Mouse (Mus musculus) embryonic facial prominence, embryonic 13.5 days (tissue): ENCODE data around the gene Fer1l4. TPM values are rescaled to one million over a fixed set of nuclear protein-coding genes. Genes with fewer than 3 reads are reported as not detected.
A peak's percentile ranks its signal among the peaks of the same experiment; 100 is the strongest.

ENCODE experiments used
- ATAC-seq: fragments of 200-750 bp; cut with Nextera tagmentation; 2 replicates; pipeline ENCODE4 v1.8.0; 2017; ENCODE audit warnings: low read depth; ENCODE audit not compliant: insufficient number of reproducible peaks, insufficient read depth, low FRiP score, low TSS enrichment
- H3K27ac ChIP-seq: fragments of 300-500 bp; sonication (generic); 2 replicates; pipeline ENCODE4 v1.5.1; 2015; ENCODE audit warnings: moderate library complexity, mild to moderate bottlenecking, inconsistent platforms
- H3K27me3 ChIP-seq: fragments of 300-500 bp; sonication (generic); 2 replicates; pipeline ENCODE4 v1.6.1; 2015; ENCODE audit warnings: mild to moderate bottlenecking, inconsistent platforms
- H3K36me3 ChIP-seq: fragments of 300-500 bp; sonication (generic); 2 replicates; pipeline ENCODE4 v1.6.1; 2015; ENCODE audit warnings: mild to moderate bottlenecking, inconsistent platforms
- H3K4me1 ChIP-seq: fragments of 300-500 bp; sonication (generic); 2 replicates; pipeline ENCODE4 v1.6.1; 2015; ENCODE audit warnings: inconsistent platforms
- H3K4me2 ChIP-seq: fragments of 300-500 bp; sonication (generic); 2 replicates; pipeline ENCODE4 v1.6.1; 2015; ENCODE audit warnings: moderate library complexity, mild to moderate bottlenecking, inconsistent platforms
- H3K4me3 ChIP-seq: fragments of 300-500 bp; sonication (generic); 2 replicates; pipeline ENCODE4 v1.5.1; 2015; ENCODE audit warnings: mild to moderate bottlenecking, inconsistent platforms
- H3K9ac ChIP-seq: fragments of 300-500 bp; sonication (generic); 2 replicates; pipeline ENCODE4 v1.6.1; 2015; ENCODE audit warnings: mild to moderate bottlenecking, inconsistent platforms
- H3K9me3 ChIP-seq: fragments of 300-500 bp; sonication (generic); 2 replicates; pipeline ENCODE4 v1.6.1; 2016; ENCODE audit warnings: inconsistent platforms
- whole genome bisulfite sequencing: fragments of 180-500 bp; shearing (Covaris S2); methylation state at CpG from one replicate; pipeline ENCODE4 v1.1.7; 2015; ENCODE audit warnings: mixed read lengths; 5-methylcytosine and 5-hydroxymethylcytosine counted together
- polyA plus RNA-seq: library from polyadenylated mRNA; unstranded; fragments of >200 nt; fragmentation: Nextera tagmentation; extraction: Ambion mirVana; gene quantifications from 2 replicates; pipeline ENCODE4 v1.2.1, GENCODE M21; 2015

The Fer1l4 gene
- 0.08 TPM in 1 of 2 replicates, not detected in the other for polyA plus RNA-seq

DNA sequence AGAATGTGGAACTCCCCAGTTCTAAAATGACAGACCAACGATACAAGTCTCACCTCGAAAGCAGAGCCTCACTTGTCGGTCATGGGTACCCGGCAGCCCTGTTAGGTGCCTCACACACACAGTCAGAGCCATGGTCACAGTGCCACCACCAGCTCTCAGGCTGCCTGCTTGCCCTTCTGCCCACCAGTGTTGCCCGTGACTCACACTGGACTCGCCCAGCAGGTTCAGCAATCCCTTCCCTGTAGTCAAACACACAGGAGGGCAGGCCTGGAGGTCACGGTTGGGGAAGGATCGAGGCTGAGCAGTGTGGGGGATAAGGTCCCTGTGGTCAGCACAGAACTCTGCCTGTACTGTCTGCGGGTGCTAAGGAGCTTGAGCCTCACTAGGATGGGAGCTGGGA lies at the start of gene Fer1l4:
Gene Fer1l4 (minus strand): TSS at position 132 of the 400 bp plus-strand sequence.
- Histone ChIP-seq H3K4me3 (no peak within 1 kb of the TSS), H3K9ac (no peak within 1 kb of the TSS), H3K27ac (no peak within 1 kb of the TSS), H3K36me3 (no peaks in the 10 kb centered on the region), H3K9me3 (no peaks in the 10 kb centered on the region), H3K27me3 (peaks cover 9% of the 10 kb centered on the region; the same call in 1 of the 2 replicates), H3K4me2 (no peak within 1 kb of the TSS), H3K4me1 (peaks cover 3% of the 10 kb centered on the region; the same call in 1 of the 2 replicates)
- no peak for ATAC-seq
- WGBS = 73% methylated on average over 9 of the region's 9 CpGs

DNA sequence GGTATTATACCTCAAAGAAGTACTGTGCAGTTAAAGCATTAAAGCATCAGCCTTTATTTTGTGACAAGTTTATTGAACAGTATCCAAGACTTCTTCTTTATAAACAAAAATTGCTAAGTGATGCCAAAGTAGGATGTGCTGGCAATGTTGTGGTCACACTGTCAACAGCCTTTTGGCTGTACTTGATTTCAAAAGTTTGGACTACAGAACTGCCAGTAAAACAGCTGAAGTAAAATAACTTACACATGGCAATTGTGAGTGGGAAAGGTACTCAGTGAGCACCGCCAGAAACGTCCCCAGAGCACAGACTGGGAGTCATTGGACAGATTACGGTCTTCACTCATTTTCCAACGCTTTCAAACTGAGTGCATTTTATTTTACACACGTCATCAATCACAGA lies 39.2 kb upstream of the Fer1l4 start:
- no peaks in the 10 kb centered on the region for H3K27me3 ChIP-seq
- H3K36me3 ChIP-seq = peaks cover 33% of the 10 kb centered on the region
- WGBS = 72% methylated on average over 5 of the region's 5 CpGs
- H3K27ac ChIP-seq = no peak overlapping the region
- 0 out of 2 replicates have a peak, but pooled peaks cover 8% of the 10 kb centered on the region for H3K4me1 ChIP-seq
- no peak overlapping the region for H3K4me2 ChIP-seq
- H3K9ac ChIP-seq = no peak overlapping the region
- no peaks in the 10 kb centered on the region for H3K9me3 ChIP-seq
- H3K4me3 ChIP-seq = no peak overlapping the region
- ATAC-seq = no peak

DNA sequence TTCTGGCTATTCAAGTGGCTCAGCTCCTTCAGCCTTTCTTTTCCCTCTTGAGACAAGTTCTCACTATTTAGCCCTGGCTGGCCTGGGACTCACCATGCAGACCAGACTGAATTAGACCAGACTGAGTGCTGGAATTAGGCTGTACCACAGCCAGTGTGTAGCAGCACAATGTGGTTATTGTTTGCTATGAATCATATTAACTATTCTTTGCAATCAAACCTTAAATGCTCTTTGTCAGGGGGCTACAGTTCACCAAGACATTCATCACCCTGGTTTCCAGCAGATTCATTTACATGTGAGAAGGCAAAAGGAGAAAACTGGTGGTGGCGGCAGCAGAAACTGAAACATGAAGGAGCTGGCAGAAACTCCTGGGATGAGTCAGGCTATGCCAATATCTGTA lies 37.1 kb upstream of the Fer1l4 start:
- no peak overlapping the region for H3K4me2 ChIP-seq
- H3K9me3 ChIP-seq = no peaks in the 10 kb centered on the region
- ATAC-seq = no peak
- H3K27me3 ChIP-seq = no peaks in the 10 kb centered on the region
- H3K27ac ChIP-seq = no peak overlapping the region
- H3K4me1 ChIP-seq = 0 out of 2 replicates have a peak, but pooled peaks cover 8% of the 10 kb centered on the region
- peaks cover 12% of the 10 kb centered on the region for H3K36me3 ChIP-seq
- no peak overlapping the region for H3K9ac ChIP-seq
- H3K4me3 ChIP-seq = no peak overlapping the region
- WGBS = 94% methylated on average over 1 of the region's 1 CpGs

GRCm38 (mm10) chr2:156087391-156088110 lies 34.8 kb upstream of the Fer1l4 start:
- Histone ChIP-seq H3K9me3 (no peaks in the 10 kb centered on the region), H3K9ac (no peak overlapping the region), H3K4me2 (no peak overlapping the region), H3K4me3 (no peak overlapping the region), H3K27me3 (no peaks in the 10 kb centered on the region), H3K4me1 (peaks cover 12% of the 10 kb centered on the region; the same call in 1 of the 2 replicates), H3K27ac (no peak overlapping the region), H3K36me3 (peaks cover 10% of the 10 kb centered on the region)
- WGBS = 85% methylated on average over 7 of the region's 7 CpGs
- no peak for ATAC-seq

DNA sequence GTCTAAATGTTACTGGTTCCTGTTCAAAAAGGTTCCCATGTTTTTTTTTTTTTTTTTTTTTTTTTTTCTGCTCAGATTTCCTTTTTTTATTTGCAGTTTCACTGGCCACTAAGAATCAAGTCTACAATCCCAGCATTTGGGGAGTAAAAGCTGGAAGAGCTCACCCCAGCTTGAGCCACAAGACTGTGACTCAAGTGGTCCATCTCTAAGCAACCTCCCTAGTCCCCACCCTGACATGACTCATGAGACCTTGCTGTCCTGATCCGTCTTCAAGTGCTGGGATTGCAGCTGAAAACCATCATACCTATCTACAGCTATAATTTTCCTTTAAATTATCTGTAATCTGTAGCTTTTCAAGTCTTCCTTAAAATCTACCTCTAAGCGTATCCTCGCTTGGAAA lies 31.8 kb upstream of the Fer1l4 start:
- H3K4me3 ChIP-seq = no peak overlapping the region
- H3K9ac ChIP-seq = no peak overlapping the region
- peaks cover 9% of the 10 kb centered on the region; the same call in 1 of the 2 replicates for H3K4me1 ChIP-seq
- H3K27ac ChIP-seq = no peak overlapping the region; the same call in 1 of the 2 replicates
- no peak for ATAC-seq
- no peak overlapping the region for H3K4me2 ChIP-seq
- H3K9me3 ChIP-seq = no peaks in the 10 kb centered on the region
- WGBS = 85% methylated on average over 3 of the region's 3 CpGs
- H3K27me3 ChIP-seq = no peaks in the 10 kb centered on the region
- H3K36me3 ChIP-seq = peaks cover 2% of the 10 kb centered on the region

DNA sequence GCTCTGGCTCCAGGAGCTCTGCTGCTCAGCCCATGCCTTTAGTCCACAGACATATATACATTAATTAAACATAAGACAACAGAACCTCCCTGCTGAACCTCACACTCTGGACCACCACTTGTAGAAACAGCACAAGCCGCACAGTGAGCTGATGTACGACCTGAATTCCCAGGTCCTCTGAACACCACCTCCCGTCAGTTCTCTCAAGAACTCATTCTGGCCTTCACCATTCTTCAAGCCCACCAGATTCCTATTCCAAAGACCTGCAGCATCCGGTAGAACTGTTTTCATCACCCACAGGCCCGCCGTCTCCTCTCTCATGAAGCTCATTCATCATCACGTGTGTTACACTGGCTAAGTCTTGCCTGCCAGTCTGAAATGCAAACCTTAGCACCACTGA lies 27.6 kb upstream of the Fer1l4 start:
- no peak overlapping the region for H3K27ac ChIP-seq
- no peaks in the 10 kb centered on the region for H3K27me3 ChIP-seq
- H3K4me3 ChIP-seq = no peak overlapping the region
- no peak for ATAC-seq
- H3K9ac ChIP-seq = no peak overlapping the region
- peaks cover 42% of the 10 kb centered on the region for H3K36me3 ChIP-seq
- no peaks in the 10 kb centered on the region for H3K9me3 ChIP-seq
- no peak overlapping the region for H3K4me2 ChIP-seq
- peaks cover 4% of the 10 kb centered on the region; the same call in 1 of the 2 replicates for H3K4me1 ChIP-seq
- 88% methylated on average over 7 of the region's 7 CpGs for WGBS

DNA sequence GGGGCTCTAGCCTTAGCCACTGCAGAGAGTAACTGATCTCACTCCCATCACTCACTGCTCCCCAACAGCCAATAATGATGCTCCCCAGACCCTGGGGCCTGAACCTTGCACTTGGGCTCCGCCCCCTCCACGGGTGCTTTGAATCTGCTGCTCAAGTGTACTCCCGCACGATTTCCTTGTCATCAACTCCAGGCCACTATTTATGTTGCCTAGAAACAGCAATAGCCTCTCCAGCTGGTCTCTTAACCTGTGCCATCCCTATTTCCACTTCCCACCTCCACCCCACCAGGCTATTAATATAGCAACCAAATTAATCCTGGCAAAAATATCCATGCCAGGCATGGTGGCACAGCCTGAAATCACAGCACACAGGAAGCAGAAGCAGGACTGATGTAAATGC lies 26.9 kb upstream of the Fer1l4 start:
- H3K36me3 ChIP-seq = peaks cover 50% of the 10 kb centered on the region
- ATAC-seq = no peak

GRCm38 (mm10) chr2:156079183-156079560 lies 26.4 kb upstream of the Fer1l4 start:
- H3K27me3 ChIP-seq = no peaks in the 10 kb centered on the region
- peaks cover 55% of the 10 kb centered on the region for H3K36me3 ChIP-seq
- ATAC-seq = no peak
- H3K9me3 ChIP-seq = no peaks in the 10 kb centered on the region
- H3K4me3 ChIP-seq = no peak overlapping the region
- WGBS = 86% methylated on average over 8 of the region's 8 CpGs
- H3K4me1 ChIP-seq = peaks cover 4% of the 10 kb centered on the region; the same call in 1 of the 2 replicates
- no peak overlapping the region for H3K4me2 ChIP-seq
- no peak overlapping the region for H3K27ac ChIP-seq
- no peak overlapping the region for H3K9ac ChIP-seq

More for the DNA sequence above, 26.9 kb upstream of the Fer1l4 start:
- Histone ChIP-seq H3K9me3 (no peaks in the 10 kb centered on the region), H3K9ac (0 out of 2 replicates have a peak overlapping the region, but pooled peaks have one; percentile 21), H3K4me1 (peaks cover 4% of the 10 kb centered on the region; the same call in 1 of the 2 replicates), H3K27ac (no peak overlapping the region), H3K4me2 (no peak overlapping the region), H3K27me3 (no peaks in the 10 kb centered on the region), H3K4me3 (no peak overlapping the region)
- 44% methylated on average over 4 of the region's 4 CpGs for WGBS

DNA sequence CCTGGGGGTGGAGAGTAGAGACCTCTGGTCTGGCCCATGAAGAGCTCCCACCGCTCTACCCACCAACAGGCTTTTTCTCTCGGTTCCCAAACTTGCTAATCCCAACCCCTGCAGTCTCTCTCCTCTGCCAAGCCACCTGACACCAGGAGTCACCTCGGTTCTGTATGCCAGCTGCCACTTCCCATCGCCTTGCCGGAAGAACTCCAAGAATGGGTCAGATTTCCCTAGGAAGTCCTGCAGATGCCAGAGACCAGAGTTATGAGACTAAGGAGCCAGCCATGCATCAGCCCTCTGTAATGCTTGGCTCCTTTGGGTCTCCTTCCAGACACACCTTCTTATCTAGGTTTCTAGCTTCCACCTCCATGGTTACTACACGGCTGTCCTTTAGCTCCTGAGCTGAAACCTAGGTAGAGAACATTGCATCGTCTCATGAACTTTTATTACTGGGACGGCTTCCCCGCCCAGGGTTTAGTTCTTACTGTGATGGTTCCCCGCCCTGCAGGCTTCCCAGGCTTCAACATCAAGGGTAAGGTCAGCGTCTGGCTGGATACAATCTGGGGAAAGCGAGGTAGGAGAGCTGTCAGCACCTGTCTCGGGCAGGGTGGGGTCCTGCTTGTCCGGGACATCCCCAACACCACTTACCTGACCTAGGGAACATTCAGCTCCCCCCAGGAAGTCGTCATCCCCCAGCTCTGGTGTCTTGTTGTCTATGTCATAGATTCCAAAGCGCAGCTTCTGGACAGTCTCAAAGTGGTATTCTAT lies 25.9 kb upstream of the Fer1l4 start:
- no peak for ATAC-seq
- no peak overlapping the region for H3K9ac ChIP-seq
- peaks cover 4% of the 10 kb centered on the region; the same call in 1 of the 2 replicates for H3K4me1 ChIP-seq
- H3K4me2 ChIP-seq = no peak overlapping the region
- peaks cover 60% of the 10 kb centered on the region for H3K36me3 ChIP-seq
- no peaks in the 10 kb centered on the region for H3K9me3 ChIP-seq
- no peak overlapping the region for H3K27ac ChIP-seq
- H3K4me3 ChIP-seq = no peak overlapping the region
- 91% methylated on average over 16 of the region's 16 CpGs for WGBS
- H3K27me3 ChIP-seq = no peaks in the 10 kb centered on the region

DNA sequence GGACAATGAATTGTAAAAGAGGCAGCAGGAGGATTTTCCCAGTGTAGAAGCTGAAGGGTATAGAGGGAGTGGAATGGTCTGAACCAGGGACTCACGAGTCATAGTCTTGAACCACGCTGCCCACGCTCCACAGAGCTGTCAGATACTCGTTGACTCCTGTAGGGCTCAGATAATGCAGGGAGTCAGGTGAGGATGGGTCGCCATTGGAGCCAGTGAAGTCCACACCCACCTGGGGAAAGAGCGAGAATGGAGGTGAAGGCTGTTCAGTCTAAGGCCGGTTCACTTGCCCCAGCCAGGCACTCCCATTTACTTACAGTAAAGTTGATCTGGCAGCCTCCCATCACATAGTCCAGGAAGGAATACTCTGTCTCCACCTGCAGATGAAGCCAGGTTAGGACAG lies 24.7 kb upstream of the Fer1l4 start:
- 93% methylated on average over 7 of the region's 7 CpGs for WGBS
- H3K27ac ChIP-seq = no peak overlapping the region
- H3K36me3 ChIP-seq = peaks cover 72% of the 10 kb centered on the region
- H3K4me2 ChIP-seq = no peak overlapping the region
- H3K9ac ChIP-seq = no peak overlapping the region
- ATAC-seq = no peak
- no peaks in the 10 kb centered on the region for H3K9me3 ChIP-seq
- H3K4me3 ChIP-seq = no peak overlapping the region
- H3K27me3 ChIP-seq = no peaks in the 10 kb centered on the region
- H3K4me1 ChIP-seq = no peaks in the 10 kb centered on the region

DNA sequence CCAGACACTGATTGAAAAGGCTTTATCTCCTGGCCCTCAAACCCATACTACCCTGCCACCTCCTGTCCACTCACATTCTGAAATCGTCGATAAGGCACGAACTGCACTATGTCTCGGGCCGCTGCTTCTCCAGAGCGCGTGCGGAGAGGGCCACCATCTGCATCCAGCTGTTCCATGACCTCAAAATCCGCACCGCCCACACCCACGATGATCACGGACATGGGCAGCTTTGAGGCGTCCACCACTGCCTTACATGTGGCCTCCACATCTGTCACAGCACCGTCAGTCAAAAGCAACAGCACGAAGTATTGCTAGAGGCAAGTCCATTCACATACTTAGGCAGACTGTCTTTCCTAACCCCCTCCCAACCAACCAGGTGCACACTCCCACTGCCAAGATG lies 21.0 kb upstream of the Fer1l4 start:
- Histone ChIP-seq H3K4me2 (no peak overlapping the region), H3K36me3 (peaks cover 96% of the 10 kb centered on the region), H3K9ac (no peak overlapping the region), H3K9me3 (no peaks in the 10 kb centered on the region), H3K4me3 (no peak overlapping the region), H3K27me3 (no peaks in the 10 kb centered on the region), H3K27ac (no peak overlapping the region), H3K4me1 (no peaks in the 10 kb centered on the region)
- no peak for ATAC-seq
- WGBS = 93% methylated on average over 15 of the region's 15 CpGs
